Mouse (Mus musculus) embryonic facial prominence, embryonic 12.5 days (tissue): Measurements from ENCODE around the gene Slc22a19. TPM values are rescaled to one million over a fixed set of nuclear protein-coding genes. Genes with fewer than 3 reads are reported as not detected.
"Not testable (repeated sequence)": the region's sequence is repeated elsewhere in the genome, so short reads cannot be mapped to it uniquely, and the experiment has no call there.

Experiments used
- ATAC-seq: fragments of 200-750 bp; cut with Nextera tagmentation; 2 replicates; pipeline ENCODE4 v1.8.0; 2017; ENCODE audit not compliant: insufficient number of reproducible peaks, insufficient read depth, low FRiP score, low TSS enrichment
- H3K27ac ChIP-seq: fragments of 300-500 bp; sonication (generic); 2 replicates; pipeline ENCODE4 v1.5.1; 2016; ENCODE audit warnings: mild to moderate bottlenecking
- H3K27me3 ChIP-seq: fragments of 300-500 bp; sonication (generic); 2 replicates; pipeline ENCODE4 v1.6.1; 2016; ENCODE audit warnings: mild to moderate bottlenecking, moderate library complexity
- H3K36me3 ChIP-seq: fragments of 300-500 bp; sonication (generic); 2 replicates; pipeline ENCODE4 v1.6.1; 2016; ENCODE audit warnings: mild to moderate bottlenecking
- H3K4me1 ChIP-seq: fragments of 300-500 bp; sonication (generic); 2 replicates; pipeline ENCODE4 v1.6.1; 2016
- H3K4me2 ChIP-seq: fragments of 300-500 bp; sonication (generic); replicated peaks from 2 replicates; pipeline ENCODE4 v1.6.1; 2016; ENCODE audit warnings: mild to moderate bottlenecking, moderate library complexity
- H3K4me3 ChIP-seq: fragments of 300-500 bp; sonication (generic); 2 replicates; pipeline ENCODE4 v1.5.1; 2016; ENCODE audit warnings: mild to moderate bottlenecking
- H3K9ac ChIP-seq: fragments of 300-500 bp; sonication (generic); 2 replicates; pipeline ENCODE4 v1.6.1; 2016; ENCODE audit warnings: mild to moderate bottlenecking, moderate library complexity
- H3K9me3 ChIP-seq: fragments of 300-500 bp; sonication (generic); 2 replicates; pipeline ENCODE4 v1.6.1; 2016; ENCODE audit warnings: mild to moderate bottlenecking, moderate library complexity
- WGBS: fragments of 180-500 bp; shearing (Covaris S2); methylation state at CpG from one replicate; pipeline ENCODE4 v1.1.7; 2016; 5-methylcytosine and 5-hydroxymethylcytosine counted together
- polyA plus RNA-seq: library from polyadenylated mRNA; unstranded; fragments of >200 nt; fragmentation: Nextera tagmentation; extraction: Ambion mirVana; gene quantifications from 2 replicates; pipeline ENCODE4 v1.2.1, GENCODE M21; 2016

Slc22a19 gene
- polyA plus RNA-seq: not detected in 2 replicates

DNA sequence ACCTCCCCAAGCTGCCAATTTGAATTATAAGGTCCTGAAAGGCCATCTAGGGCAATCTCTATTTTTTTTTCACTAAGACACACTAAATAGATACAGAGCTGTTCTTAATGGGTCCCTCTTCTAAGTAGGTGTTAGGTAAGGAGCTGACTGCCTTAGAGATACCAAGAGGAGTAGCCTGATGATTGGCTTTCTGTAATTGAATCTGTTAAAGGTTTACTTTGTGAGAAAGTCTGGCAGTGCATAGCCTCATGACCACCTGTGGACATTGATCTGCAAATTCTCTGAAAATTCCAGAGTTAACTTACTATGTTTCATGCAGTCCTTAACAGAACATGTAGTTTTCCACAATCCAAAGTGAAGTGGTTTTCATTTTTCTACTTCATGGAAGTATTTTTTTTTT is at the start of gene Slc22a19:
Gene Slc22a19 (minus strand): TSS at position 163 of the 400 bp plus-strand sequence.
- no peak within 1 kb of the TSS for H3K9ac ChIP-seq
- H3K4me3 ChIP-seq: no peak within 1 kb of the TSS
- ATAC-seq: no peak
- H3K4me1 ChIP-seq: no peaks in the 10 kb centered on the region
- no peaks in the 10 kb centered on the region for H3K27me3 ChIP-seq
- H3K9me3 ChIP-seq: no peaks in the 10 kb centered on the region
- no peak within 1 kb of the TSS for H3K4me2 ChIP-seq
- no peak within 1 kb of the TSS for H3K27ac ChIP-seq
- no peaks in the 10 kb centered on the region for H3K36me3 ChIP-seq

DNA sequence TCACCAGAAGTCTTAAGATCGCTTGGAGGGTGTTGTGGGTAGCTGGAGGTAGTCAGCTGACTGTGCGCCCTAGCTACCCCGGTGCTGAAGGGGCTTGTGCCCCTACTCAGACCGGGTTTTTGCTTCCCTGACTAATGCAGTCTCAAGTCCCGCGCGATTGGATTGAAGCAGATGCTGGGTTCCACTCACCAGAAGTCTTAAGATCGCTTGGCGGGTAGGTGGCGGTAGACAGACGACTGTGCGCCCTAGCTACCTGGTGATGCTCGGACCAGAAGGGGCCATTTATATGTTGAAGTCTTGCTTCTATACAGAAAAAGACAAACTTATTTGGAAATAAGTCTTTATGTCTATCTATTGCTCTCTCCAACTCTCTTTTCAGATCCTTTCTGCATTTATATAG is 42.3 kb upstream of the Slc22a19 start:
- H3K27me3 ChIP-seq, H3K27ac ChIP-seq, H3K4me2 ChIP-seq, H3K9me3 ChIP-seq, H3K4me3 ChIP-seq, ATAC-seq, H3K9ac ChIP-seq, H3K4me1 ChIP-seq, H3K36me3 ChIP-seq: not testable (repeated sequence)
- 69% methylated on average over 13 of the region's 13 CpGs for WGBS

DNA sequence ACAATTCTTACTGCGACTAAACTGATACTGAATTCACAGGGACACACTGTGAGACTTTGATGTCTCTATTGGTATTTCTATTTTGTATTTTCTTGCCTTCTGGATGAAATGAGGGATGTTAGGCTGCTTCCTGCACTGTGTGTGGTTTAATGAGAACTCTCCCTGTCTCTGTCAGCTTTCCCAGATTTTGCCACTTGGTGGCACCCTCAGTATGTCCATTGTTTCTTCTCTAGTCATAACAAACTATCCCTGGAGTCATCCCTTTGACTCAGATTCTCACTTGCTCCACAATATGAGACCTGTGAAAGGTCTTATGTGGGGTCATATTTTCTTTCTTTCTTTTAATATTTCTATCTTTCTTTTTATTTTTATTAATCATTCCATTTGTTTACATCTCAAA is 18.4 kb upstream of the Slc22a19 start:
- Histone ChIP-seq H3K9me3 (no peaks in the 10 kb centered on the region), H3K4me3 (no peak overlapping the region), H3K36me3 (no peaks in the 10 kb centered on the region), H3K4me1 (no peaks in the 10 kb centered on the region), H3K9ac (no peak overlapping the region), H3K27me3 (no peaks in the 10 kb centered on the region), H3K4me2 (no peak overlapping the region), H3K27ac (no peak overlapping the region)
- 20% methylated on average over 1 of the region's 1 CpGs for WGBS
- no peak for ATAC-seq

- H3K36me3 ChIP-seq, H3K27ac ChIP-seq, H3K27me3 ChIP-seq, H3K4me1 ChIP-seq, H3K9me3 ChIP-seq, H3K9ac ChIP-seq, H3K4me2 ChIP-seq, ATAC-seq, H3K4me3 ChIP-seq: not testable (repeated sequence)
- 69% methylated on average over 3 of the region's 3 CpGs for WGBS
Measured at GRCm38 (mm10) chr19:7693104-7693503, 18.0 kb downstream of the Slc22a19 start.

GRCm38 (mm10) chr19:7691259-7691658 is 19.9 kb downstream of the Slc22a19 start:
- ATAC-seq: no peak
- no peak overlapping the region for H3K9ac ChIP-seq
- H3K4me1 ChIP-seq: no peaks in the 10 kb centered on the region
- H3K36me3 ChIP-seq: no peaks in the 10 kb centered on the region
- H3K9me3 ChIP-seq: no peaks in the 10 kb centered on the region
- no peaks in the 10 kb centered on the region for H3K27me3 ChIP-seq
- no peak overlapping the region for H3K4me3 ChIP-seq
- no peak overlapping the region for H3K27ac ChIP-seq
- H3K4me2 ChIP-seq: no peak overlapping the region
- WGBS: 89% methylated on average over 2 of the region's 2 CpGs

GRCm38 (mm10) chr19:7687988-7688387 is 23.1 kb downstream of the Slc22a19 start:
- no peak overlapping the region for H3K4me2 ChIP-seq
- no peaks in the 10 kb centered on the region for H3K27me3 ChIP-seq
- H3K9me3 ChIP-seq: no peaks in the 10 kb centered on the region
- no peak overlapping the region for H3K9ac ChIP-seq
- no peak overlapping the region for H3K27ac ChIP-seq
- WGBS: 81% methylated on average over 1 of the region's 1 CpGs
- H3K36me3 ChIP-seq: no peaks in the 10 kb centered on the region
- no peak for ATAC-seq
- no peaks in the 10 kb centered on the region for H3K4me1 ChIP-seq
- H3K4me3 ChIP-seq: no peak overlapping the region

DNA sequence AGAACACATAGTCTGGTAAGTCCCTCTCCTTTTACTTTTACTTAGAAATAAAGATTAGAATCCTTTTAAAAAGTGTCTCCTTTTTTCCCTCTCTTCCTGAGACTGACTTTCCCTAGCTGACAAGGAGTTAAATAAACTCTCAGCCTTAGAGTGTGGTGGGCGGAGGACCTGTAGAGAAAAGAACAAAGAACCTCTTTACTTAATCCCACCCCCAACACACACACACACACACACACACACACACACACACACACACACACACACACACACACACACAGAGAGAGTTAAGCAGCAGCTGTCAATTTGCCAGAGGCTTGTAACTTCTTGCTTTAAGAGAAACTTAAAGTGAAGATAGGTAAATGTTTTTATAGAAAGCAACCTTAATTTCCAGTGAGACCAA is 39.1 kb downstream of the Slc22a19 start:
- no peaks in the 10 kb centered on the region for H3K36me3 ChIP-seq
- H3K27ac ChIP-seq: no peak overlapping the region
- no peaks in the 10 kb centered on the region for H3K27me3 ChIP-seq
- H3K4me2 ChIP-seq: no peak overlapping the region
- no peak overlapping the region for H3K4me3 ChIP-seq
- no peaks in the 10 kb centered on the region for H3K4me1 ChIP-seq
- H3K9ac ChIP-seq: no peak overlapping the region
- 8% methylated on average over 1 of the region's 1 CpGs for WGBS
- ATAC-seq: no peak
- no peaks in the 10 kb centered on the region for H3K9me3 ChIP-seq

DNA sequence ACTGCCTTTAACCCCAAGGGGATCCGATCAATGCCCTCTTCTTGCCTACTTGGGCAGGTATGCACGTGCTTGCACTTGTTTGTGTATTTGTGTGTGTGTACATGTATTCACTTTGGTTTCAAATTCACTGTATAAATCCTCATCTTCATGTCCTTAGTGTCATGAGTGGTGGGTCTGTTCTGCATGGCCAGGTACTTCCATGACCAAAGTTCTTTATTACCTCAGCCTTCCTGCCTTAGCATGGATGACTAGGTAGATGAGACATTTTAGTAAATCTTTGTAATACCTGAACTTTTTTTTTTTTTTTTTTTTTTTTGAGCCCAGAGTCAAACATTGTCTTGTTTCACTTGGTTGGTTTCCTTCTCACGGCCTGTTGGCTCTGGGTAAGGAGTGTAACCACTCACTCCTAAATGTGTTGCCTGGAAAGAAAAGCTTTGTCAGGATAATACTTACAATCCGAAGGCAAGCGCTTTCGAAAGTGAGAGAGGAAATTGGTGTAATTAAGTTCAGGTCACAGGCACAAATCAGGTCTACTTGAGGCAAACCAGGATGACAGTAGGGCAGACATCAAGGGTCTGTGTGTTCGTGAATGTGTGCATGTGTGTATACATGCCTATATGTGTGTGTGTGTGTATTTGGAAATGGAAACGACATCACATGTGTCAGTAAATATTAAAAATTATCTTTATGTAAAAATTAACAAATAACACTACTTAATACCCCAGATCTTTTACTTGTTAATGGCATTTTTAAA is 62.0 kb downstream of the Slc22a19 start:
- no peaks in the 10 kb centered on the region for H3K4me1 ChIP-seq
- no peaks in the 10 kb centered on the region for H3K27me3 ChIP-seq
- no peak overlapping the region for H3K4me3 ChIP-seq
- ATAC-seq: no peak
- H3K36me3 ChIP-seq: no peaks in the 10 kb centered on the region
- no peak overlapping the region for H3K27ac ChIP-seq
- H3K4me2 ChIP-seq: no peak overlapping the region
- no peaks in the 10 kb centered on the region for H3K9me3 ChIP-seq
- H3K9ac ChIP-seq: no peak overlapping the region
- whole genome bisulfite sequencing: 72% methylated on average over 8 of the region's 8 CpGs

DNA sequence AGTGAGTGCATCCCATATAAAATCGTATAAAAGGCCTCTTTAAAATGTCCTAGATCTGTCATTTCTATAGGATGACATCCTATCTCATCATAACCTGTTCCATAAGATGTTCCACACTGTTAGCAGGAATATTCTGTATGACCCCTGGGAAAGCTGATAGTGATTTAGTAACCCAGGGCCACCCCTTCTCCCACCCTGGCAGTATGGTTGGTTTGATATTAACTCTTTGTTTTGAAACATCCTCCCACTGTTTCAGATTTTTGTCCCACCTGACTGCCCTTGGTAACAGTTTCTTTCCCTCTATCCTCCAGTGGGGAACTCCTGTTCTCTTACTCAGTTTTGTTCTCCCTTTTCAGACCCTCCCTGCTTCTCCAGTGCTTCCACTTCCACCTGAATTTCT is 77.3 kb downstream of the Slc22a19 start:
- no peak overlapping the region for H3K4me2 ChIP-seq
- H3K27me3 ChIP-seq: no peaks in the 10 kb centered on the region
- no peaks in the 10 kb centered on the region for H3K9me3 ChIP-seq
- no peaks in the 10 kb centered on the region for H3K36me3 ChIP-seq
- ATAC-seq: no peak
- no peaks in the 10 kb centered on the region for H3K4me1 ChIP-seq
- H3K4me3 ChIP-seq: no peak overlapping the region
- no peak overlapping the region for H3K27ac ChIP-seq
- 68% methylated on average over 1 of the region's 1 CpGs for WGBS
- H3K9ac ChIP-seq: no peak overlapping the region

- Histone ChIP-seq H3K36me3 (no peaks in the 10 kb centered on the region), H3K4me3 (no peak overlapping the region), H3K9ac (no peak overlapping the region), H3K4me2 (no peak overlapping the region), H3K27me3 (no peaks in the 10 kb centered on the region), H3K27ac (no peak overlapping the region), H3K4me1 (no peaks in the 10 kb centered on the region), H3K9me3 (no peaks in the 10 kb centered on the region)
- no peak for ATAC-seq
Measured at GRCm38 (mm10) chr19:7633021-7633420, 78.1 kb downstream of the Slc22a19 start.
